Mouse (Mus musculus) embryonic fibroblast, embryonic 13.5 days (primary cell): ENCODE measurements at regions not wholly inside any gene's neighbourhood (a gene's known extent, or its start where the extent isn't known, plus 50 kb on each side); places are given as distances from the start of the nearest gene placed in this dataset.

ENCODE experiments used
- CTCF ChIP-seq: IDR thresholded peaks from 2 replicates; pipeline ENCODE4 v1.5.1; 2011; ENCODE audit warnings: mild to moderate bottlenecking, control low read depth, low read length, moderate library complexity, borderline replicate concordance; ENCODE audit not compliant: insufficient read depth
- POLR2A ChIP-seq: IDR thresholded peaks from 2 replicates; pipeline ENCODE4 v1.6.1; 2011; ENCODE audit warnings: low read depth, mild to moderate bottlenecking, control low read depth, low read length, moderate library complexity

DNA sequence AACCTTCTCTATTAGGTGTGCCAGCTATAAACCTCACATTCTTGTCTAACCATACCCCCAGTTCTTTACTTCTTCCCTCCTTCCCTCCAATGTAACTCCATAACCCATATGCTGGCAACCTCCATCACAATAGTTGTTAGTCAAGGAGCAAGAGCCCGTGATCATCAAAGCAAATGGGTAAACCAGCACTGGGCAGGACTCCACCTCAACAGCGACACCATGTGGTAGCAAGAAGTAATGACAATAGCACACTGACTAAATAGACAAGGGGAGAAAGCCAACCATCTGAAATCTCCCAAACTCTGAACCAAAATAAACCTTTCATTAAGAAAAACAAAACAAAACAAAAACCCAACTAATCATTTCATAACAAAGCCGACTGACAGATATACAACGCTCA, 297.8 kb downstream of the Psat1 start:
- TF ChIP-seq CTCF, result peak; percentile 53; the same call in 1 of the 2 replicates
- TF ChIP-seq POLR2A, result no peak
